Mouse (Mus musculus) heart, embryonic 15.5 days (tissue): Measurements from ENCODE around the gene Pank1. TPM values are rescaled to one million over a fixed set of nuclear protein-coding genes. Genes with fewer than 3 reads are reported as not detected.

Experiments
- ATAC-seq: fragments of 200-750 bp; cut with Nextera tagmentation; replicated peaks from 2 replicates; pipeline ENCODE4 v1.8.0; 2017; ENCODE audit warnings: low read depth, moderate TSS enrichment; ENCODE audit not compliant: insufficient number of reproducible peaks, insufficient read depth, low FRiP score
- H3K27ac ChIP-seq: fragments of 300-500 bp; sonication (generic); 2 replicates; pipeline ENCODE4 v1.5.1; 2015; ENCODE audit warnings: mild to moderate bottlenecking, inconsistent platforms
- H3K27me3 ChIP-seq: fragments of 300-500 bp; sonication (generic); 2 replicates; pipeline ENCODE4 v1.6.1; 2015; ENCODE audit warnings: inconsistent platforms
- H3K36me3 ChIP-seq: fragments of 300-500 bp; sonication (generic); 2 replicates; pipeline ENCODE4 v1.6.1; 2015; ENCODE audit warnings: mild to moderate bottlenecking, inconsistent platforms
- H3K4me1 ChIP-seq: fragments of 300-500 bp; sonication (generic); replicated peaks from 2 replicates; pipeline ENCODE4 v1.6.1; 2015; ENCODE audit warnings: inconsistent platforms
- H3K4me2 ChIP-seq: fragments of 300-500 bp; sonication (generic); 2 replicates; pipeline ENCODE4 v1.6.1; 2015; ENCODE audit warnings: inconsistent platforms, mild to moderate bottlenecking, moderate library complexity
- H3K4me3 ChIP-seq: fragments of 300-500 bp; sonication (generic); 2 replicates; pipeline ENCODE4 v1.5.1; 2015; ENCODE audit warnings: mild to moderate bottlenecking, inconsistent platforms
- H3K9ac ChIP-seq: fragments of 300-500 bp; sonication (generic); 2 replicates; pipeline ENCODE4 v1.6.1; 2015; ENCODE audit warnings: mild to moderate bottlenecking, inconsistent platforms
- H3K9me3 ChIP-seq: fragments of 300-500 bp; sonication (generic); replicated peaks from 2 replicates; pipeline ENCODE4 v1.6.1; 2016; ENCODE audit warnings: inconsistent platforms
- WGBS: fragments of 180-500 bp; shearing (Covaris S2); methylation state at CpG from one replicate; pipeline ENCODE4 v1.1.7; 2015; ENCODE audit warnings: mixed read lengths; 5-methylcytosine and 5-hydroxymethylcytosine counted together
- polyA plus RNA-seq: library from polyadenylated mRNA; unstranded; fragments of >200 nt; fragmentation: Nextera tagmentation; extraction: Ambion mirVana; gene quantifications from 2 replicates; pipeline ENCODE4 v1.2.1, GENCODE M21; 2015

The Pank1 gene
- polyA plus RNA-seq, 1 experiment from 2014 or later, result 15.5 TPM

- Histone ChIP-seq H3K27me3 (no peaks in the 10 kb centered on the region), H3K4me3 (no peak overlapping the region), H3K27ac (no peak overlapping the region), H3K4me2 (no peak overlapping the region), H3K4me1 (no peaks in the 10 kb centered on the region), H3K9ac (no peak overlapping the region), H3K9me3 (no peaks in the 10 kb centered on the region), H3K36me3 (no peaks in the 10 kb centered on the region)
- no peak for ATAC-seq
- 86% methylated on average over 7 of the region's 7 CpGs for WGBS
Measured at GRCm38 (mm10) chr19:34901266-34901665, 22.0 kb upstream of the Pank1 start.

GRCm38 (mm10) chr19:34898941-34899340, 19.7 kb upstream of the Pank1 start:
- Histone ChIP-seq H3K4me2 (no peak overlapping the region), H3K9ac (no peak overlapping the region)
- WGBS, result 68% methylated on average over 4 of the region's 4 CpGs

DNA sequence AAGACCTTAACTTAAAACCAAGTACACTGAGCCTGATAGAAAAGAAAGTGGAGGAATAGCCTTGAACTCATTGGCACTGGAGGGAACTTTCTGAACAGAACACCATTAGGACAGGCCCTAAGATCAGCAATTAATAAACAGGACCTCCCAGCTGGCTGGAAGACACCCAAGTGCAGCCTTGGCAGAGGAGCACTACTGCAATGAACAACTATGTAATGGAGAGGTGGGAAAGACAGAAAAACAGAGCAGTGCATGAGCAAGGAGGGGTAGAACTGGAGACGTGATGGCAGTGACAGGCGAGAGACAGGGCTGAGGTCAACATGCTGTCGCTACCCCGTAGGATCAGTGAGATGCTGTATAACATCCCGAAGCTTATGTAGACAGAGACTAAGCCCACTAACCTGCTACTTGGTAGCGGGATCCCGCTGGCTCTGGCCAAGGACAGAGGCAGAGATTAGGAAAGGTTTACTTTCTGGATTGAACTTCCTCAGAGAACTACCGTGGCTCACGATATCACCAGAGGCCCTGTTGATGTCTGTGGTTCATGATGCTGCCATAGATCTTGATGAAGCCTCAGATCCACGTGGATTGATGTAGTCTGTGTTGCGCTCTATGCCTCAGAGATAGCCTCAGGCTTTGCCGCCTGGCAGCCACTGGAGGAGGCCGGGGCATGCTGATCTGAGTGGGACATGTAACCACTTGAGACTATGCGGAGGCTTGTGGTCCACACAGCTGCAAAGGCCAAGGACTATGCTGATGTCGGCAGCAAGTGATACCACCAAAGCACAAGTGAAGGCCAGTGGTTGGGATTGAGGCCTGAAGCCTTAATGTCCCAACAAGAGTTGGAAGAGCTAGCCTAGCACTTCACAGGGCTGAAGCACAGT, 18.1 kb upstream of the Pank1 start:
- 82% methylated on average over 15 of the region's 15 CpGs for whole genome bisulfite sequencing
- Histone ChIP-seq H3K27ac (no peak overlapping the region), H3K36me3 (no peaks in the 10 kb centered on the region), H3K4me1 (no peaks in the 10 kb centered on the region), H3K9me3 (no peaks in the 10 kb centered on the region), H3K4me3 (no peak overlapping the region), H3K4me2 (no peak overlapping the region), H3K27me3 (no peaks in the 10 kb centered on the region), H3K9ac (no peak overlapping the region)
- ATAC-seq, result no peak

More at GRCm38 (mm10) chr19:34898941-34899340, 19.7 kb upstream of the Pank1 start:
- Histone ChIP-seq H3K27ac (no peak overlapping the region), H3K9me3 (no peaks in the 10 kb centered on the region), H3K36me3 (no peaks in the 10 kb centered on the region), H3K4me1 (no peaks in the 10 kb centered on the region), H3K27me3 (no peaks in the 10 kb centered on the region), H3K4me3 (no peak overlapping the region)
- ATAC-seq, result no peak

GRCm38 (mm10) chr19:34895082-34895481, 15.8 kb upstream of the Pank1 start:
- Histone ChIP-seq H3K4me3 (no peak overlapping the region), H3K27me3 (no peaks in the 10 kb centered on the region), H3K36me3 (no peaks in the 10 kb centered on the region), H3K4me2 (no peak overlapping the region), H3K9ac (no peak overlapping the region), H3K27ac (no peak overlapping the region), H3K9me3 (no peaks in the 10 kb centered on the region), H3K4me1 (no peaks in the 10 kb centered on the region)
- ATAC-seq, result no peak
- WGBS, result 58% methylated on average over 4 of the region's 4 CpGs

DNA sequence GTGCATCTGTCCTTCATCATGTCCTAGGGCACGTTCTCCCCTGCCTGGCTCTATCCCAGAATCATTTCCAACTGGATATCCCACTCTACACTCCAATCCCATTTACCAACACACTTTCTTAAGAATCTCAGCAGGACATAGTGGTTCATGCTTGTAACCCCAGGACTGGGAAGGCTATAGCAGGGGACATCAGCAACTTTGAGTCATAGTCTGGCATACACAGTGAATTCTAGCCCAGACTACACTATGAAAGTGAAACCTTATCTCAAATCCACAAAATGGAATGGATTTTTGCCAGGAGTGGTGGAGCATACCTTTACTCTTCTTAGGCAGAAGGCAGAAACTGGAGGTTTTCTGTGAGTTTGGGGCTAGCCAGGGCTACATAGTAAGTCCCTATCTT, 12.3 kb upstream of the Pank1 start:
- Histone ChIP-seq H3K27ac (no peak overlapping the region), H3K4me2 (no peak overlapping the region), H3K4me1 (no peaks in the 10 kb centered on the region), H3K9ac (no peak overlapping the region), H3K4me3 (no peak overlapping the region), H3K27me3 (no peaks in the 10 kb centered on the region), H3K36me3 (no peaks in the 10 kb centered on the region), H3K9me3 (no peaks in the 10 kb centered on the region)
- ATAC-seq, result no peak
- 48% methylated on average over 1 of the region's 1 CpGs for whole genome bisulfite sequencing

GRCm38 (mm10) chr19:34890981-34891380, 11.7 kb upstream of the Pank1 start:
- H3K27me3 ChIP-seq, result no peaks in the 10 kb centered on the region
- no peak overlapping the region for H3K9ac ChIP-seq
- no peak overlapping the region for H3K4me2 ChIP-seq
- no peak overlapping the region for H3K27ac ChIP-seq
- H3K9me3 ChIP-seq, result no peaks in the 10 kb centered on the region
- no peak for ATAC-seq
- no peak overlapping the region for H3K4me3 ChIP-seq
- H3K4me1 ChIP-seq, result no peaks in the 10 kb centered on the region
- 57% methylated on average over 3 of the region's 3 CpGs for WGBS
- H3K36me3 ChIP-seq, result no peaks in the 10 kb centered on the region

- H3K36me3 ChIP-seq, result no peaks in the 10 kb centered on the region
- H3K27me3 ChIP-seq, result no peaks in the 10 kb centered on the region
- WGBS, result 80% methylated on average over 4 of the region's 4 CpGs
- H3K4me2 ChIP-seq, result no peak overlapping the region
- no peaks in the 10 kb centered on the region for H3K9me3 ChIP-seq
- no peak for ATAC-seq
- H3K27ac ChIP-seq, result no peak overlapping the region
- no peak overlapping the region for H3K4me3 ChIP-seq
- H3K9ac ChIP-seq, result no peak overlapping the region
- H3K4me1 ChIP-seq, result no peaks in the 10 kb centered on the region
Measured at GRCm38 (mm10) chr19:34886324-34886723, 7.1 kb upstream of the Pank1 start.

DNA sequence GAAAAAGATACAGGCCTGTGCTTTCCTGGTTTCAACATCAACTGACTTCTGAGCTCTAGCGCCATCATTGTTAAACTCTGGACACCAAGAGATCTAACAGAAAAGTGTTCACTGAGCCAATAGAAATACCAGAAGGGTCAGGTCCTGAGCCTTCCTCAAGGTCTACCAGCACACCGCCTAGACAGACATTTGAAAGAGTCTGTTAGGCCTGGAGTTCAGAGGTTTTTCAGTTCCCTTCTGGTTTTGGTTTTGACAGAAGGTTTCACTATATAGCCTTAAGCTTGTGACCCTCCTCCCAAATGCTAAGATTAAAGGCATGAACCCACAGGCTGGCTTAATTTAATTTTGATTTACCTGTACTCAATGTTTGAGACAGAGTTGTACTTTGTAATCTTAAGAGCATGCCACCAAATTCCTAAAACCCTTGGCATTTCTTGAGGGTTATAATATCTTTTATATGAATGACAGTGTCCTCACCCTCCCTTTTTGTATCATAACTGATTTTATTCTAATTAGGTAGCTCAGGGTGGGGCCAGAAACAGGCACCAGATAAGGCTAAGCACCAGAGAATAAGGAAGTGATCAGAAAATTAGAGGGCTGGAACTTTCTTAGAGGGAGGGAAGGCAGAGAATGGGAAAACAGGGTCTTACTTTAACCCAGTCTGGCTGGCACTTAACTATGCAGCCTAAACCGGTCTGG, 4.4 kb upstream of the Pank1 start:
- Histone ChIP-seq H3K4me2 (no peak overlapping the region), H3K9me3 (no peaks in the 10 kb centered on the region), H3K36me3 (no peaks in the 10 kb centered on the region), H3K27me3 (no peaks in the 10 kb centered on the region), H3K27ac (no peak overlapping the region), H3K9ac (no peak overlapping the region), H3K4me1 (peaks cover 10% of the 10 kb centered on the region), H3K4me3 (no peak overlapping the region)
- ATAC-seq, result no peak
- 68% methylated on average over 3 of the region's 3 CpGs for WGBS

GRCm38 (mm10) chr19:34882443-34882842, 3.2 kb upstream of the Pank1 start:
- Histone ChIP-seq H3K4me2 (no peak overlapping the region), H3K27ac (no peak overlapping the region), H3K27me3 (no peaks in the 10 kb centered on the region), H3K9ac (no peak overlapping the region), H3K4me3 (no peak overlapping the region), H3K9me3 (no peaks in the 10 kb centered on the region), H3K36me3 (no peaks in the 10 kb centered on the region), H3K4me1 (peaks cover 10% of the 10 kb centered on the region)
- no peak for ATAC-seq
- 73% methylated on average over 2 of the region's 2 CpGs for WGBS

- Histone ChIP-seq H3K27ac (no peak overlapping the region), H3K27me3 (no peaks in the 10 kb centered on the region), H3K4me1 (peaks cover 17% of the 10 kb centered on the region), H3K36me3 (no peaks in the 10 kb centered on the region), H3K9ac (no peak overlapping the region), H3K9me3 (no peaks in the 10 kb centered on the region), H3K4me3 (no peak overlapping the region), H3K4me2 (no peak overlapping the region)
- no peak for ATAC-seq
- WGBS, result 66% methylated on average over 5 of the region's 5 CpGs
Measured at GRCm38 (mm10) chr19:34881160-34881559, 1.9 kb upstream of the Pank1 start.

GRCm38 (mm10) chr19:34879624-34880023, 369 bp upstream of the Pank1 start:
- peak overlapping the region; percentile 90 for H3K4me3 ChIP-seq
- H3K4me1 ChIP-seq, result peaks cover 21% of the 10 kb centered on the region
- peak overlapping the region; percentile 99 for H3K27ac ChIP-seq
- H3K36me3 ChIP-seq, result no peaks in the 10 kb centered on the region
- ATAC-seq, result no peak
- 17% methylated on average over 6 of the region's 6 CpGs for WGBS
- H3K4me2 ChIP-seq, result peak overlapping the region; percentile 64
- H3K9me3 ChIP-seq, result no peaks in the 10 kb centered on the region
- peak overlapping the region; percentile 99 for H3K9ac ChIP-seq
- H3K27me3 ChIP-seq, result no peaks in the 10 kb centered on the region
